Mouse (Mus musculus) neutrophil, adult 5-6 weeks (primary cell): ENCODE results near the gene Zdhhc17. TPM values are rescaled to one million over a fixed set of nuclear protein-coding genes. Genes with fewer than 3 reads are reported as not detected.
A peak's percentile ranks its signal among the peaks of the same experiment; 100 is the strongest.

ENCODE experiments used
- ATAC-seq: fragments of 151-379, 151-347 bp; 2 replicates; pipeline ENCODE4 v1.8.0; 2017; ENCODE audit warnings: mild to moderate bottlenecking, moderate TSS enrichment; ENCODE audit not compliant: insufficient number of reproducible peaks, poor library complexity, low FRiP score, severe bottlenecking; ENCODE audit errors: extremely low read depth
- total RNA-seq: library from RNA; stranded (forward); fragments of 200-1000 nt; gene quantifications from 2 replicates; pipeline ENCODE4 v1.2.3, GENCODE M21; 2017

Gene Zdhhc17
- total RNA-seq, 1 experiment from 2014 or later = 59.1 TPM

DNA sequence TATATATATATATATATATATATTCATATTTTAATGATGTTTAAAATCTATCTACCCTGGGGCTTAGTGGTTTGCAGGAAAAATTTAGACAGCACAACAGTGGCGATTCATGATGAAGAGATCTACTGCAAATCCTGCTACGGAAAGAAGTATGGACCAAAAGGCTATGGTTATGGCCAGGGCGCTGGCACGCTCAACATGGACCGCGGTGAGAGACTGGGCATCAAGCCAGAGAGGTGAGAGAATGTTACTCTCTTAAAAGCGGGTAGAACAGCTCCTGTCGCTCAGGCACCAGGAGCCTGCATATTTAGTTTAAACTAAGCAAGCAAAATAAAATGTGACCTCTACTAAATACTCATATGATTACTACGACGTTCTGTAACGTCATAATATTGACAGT is 74.9 kb downstream of the Zdhhc17 start:
- no peak for ATAC-seq

DNA sequence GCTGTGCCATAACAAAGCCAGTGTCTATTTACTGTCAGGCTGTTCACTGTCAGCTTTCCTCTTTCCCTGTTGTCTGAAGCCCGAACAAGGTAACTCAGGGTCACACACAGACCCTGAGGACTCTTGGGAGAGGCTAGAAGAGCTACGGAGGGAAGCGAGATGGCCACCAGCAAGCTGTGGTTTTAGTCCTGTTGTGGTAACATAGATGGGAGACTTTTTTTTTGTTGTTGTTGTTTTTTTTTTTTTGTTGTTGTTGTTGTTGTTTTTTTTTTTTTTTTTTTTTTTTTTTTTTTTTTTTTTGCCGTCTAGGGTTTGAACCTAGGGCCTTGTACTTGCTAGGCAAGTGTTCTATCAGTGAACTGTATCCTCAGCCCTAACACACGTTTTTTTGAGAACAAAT is 76.4 kb downstream of the Zdhhc17 start:
- no peak for ATAC-seq

DNA sequence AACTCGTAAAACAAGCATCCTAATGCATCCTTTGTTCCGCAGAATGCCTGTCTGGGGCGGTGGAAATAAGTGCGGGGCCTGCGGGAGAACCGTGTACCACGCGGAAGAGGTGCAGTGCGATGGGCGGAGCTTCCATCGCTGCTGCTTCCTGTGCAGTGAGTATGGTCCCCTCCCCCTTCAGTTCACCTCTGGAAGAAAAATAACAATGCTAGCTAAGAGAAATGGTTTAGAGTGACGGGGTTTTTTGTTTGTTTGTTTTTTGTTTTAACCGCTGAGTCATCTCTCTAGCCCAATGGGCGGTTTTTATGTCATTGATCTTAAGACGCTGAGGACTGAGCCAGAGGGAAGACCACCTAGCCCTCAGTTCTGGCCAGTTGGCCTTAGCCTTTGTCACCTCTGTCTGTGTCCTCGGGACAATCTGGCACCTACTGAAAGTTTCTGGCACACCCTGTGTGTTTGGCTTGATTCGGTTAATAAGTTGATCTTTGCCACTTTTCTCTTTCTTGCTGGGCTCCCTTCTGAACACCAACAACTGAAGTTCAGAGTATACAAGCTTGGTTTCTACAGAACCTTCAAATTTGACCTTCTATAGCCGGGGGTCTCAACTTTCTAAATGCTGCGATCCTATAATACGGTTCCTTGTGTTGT is 77.9 kb downstream of the Zdhhc17 start:
- peak; percentile 88 for ATAC-seq

DNA sequence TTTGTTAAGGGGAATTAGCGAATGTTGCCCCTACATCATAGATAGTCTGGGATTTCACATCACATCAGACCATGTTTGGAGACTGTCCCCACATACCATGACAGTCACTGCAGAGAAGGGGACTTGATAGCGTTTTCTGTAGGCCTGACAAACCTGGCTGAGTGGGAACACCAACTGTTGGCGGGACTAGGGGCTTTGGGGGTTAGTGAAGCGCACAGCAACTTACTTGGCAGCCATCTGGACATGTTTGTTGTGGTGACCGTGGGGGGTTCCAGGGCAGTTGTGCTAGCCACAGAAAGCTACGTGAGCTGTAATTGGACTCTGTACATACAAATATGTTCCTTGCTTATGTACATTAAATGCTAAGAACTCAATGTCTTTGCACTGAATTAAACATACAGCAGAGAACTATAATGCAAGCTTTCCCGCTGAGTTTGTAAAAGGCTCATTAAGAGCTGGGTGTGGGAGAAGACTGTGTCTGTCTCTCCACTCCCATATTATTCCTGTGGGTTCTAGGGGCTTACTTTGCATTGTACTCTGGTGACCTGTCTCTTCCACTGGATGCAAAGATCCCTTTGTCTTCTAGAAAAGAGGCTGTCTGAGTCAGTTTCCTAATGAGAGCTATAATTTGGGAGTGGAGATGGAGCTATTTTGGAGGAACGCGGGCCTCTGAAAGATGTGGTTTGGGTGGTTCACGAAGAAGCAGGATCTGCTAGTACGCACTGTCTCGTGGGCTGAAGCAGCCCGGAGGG is 78.6 kb downstream of the Zdhhc17 start:
- no peak for ATAC-seq

DNA sequence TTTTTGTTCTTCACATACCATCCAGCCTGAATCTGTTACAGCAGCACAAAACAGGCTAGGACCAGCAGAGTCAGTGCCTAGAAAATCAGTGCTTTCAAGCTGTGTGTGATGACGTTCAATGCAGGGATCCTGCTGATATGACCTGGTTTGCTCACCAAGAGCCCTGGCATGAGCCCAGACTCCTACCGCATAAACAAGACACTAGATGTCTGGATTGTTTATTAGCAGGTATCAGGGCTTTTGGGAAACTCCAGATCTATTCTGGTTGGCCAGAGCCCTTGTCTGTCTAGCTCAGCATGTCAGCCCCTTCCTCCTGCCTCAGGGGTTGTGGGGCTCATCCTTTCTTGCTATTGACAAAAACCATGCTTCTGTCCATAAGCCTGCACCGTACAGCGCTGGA is 80.2 kb downstream of the Zdhhc17 start:
- ATAC-seq = no peak

DNA sequence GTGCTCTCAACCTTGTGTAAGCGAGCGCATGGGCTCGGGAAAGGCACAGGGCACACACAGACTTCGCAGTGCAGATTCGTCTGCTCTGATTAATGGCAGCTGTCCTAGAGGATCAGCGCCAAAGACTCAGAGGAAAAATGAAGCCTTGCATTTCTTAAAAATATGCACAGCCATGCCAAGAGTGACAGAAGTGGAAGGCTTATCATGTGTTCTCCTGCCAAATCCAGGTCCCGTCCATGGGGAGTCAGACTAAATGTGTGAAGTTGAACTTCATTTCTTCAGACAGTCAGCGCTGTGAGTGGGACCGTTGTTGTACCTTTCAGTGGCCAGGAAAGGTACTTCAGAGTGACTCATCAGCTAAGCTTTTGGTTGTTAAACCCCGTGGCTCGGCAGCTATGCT is 82.4 kb downstream of the Zdhhc17 start:
- no peak for ATAC-seq

DNA sequence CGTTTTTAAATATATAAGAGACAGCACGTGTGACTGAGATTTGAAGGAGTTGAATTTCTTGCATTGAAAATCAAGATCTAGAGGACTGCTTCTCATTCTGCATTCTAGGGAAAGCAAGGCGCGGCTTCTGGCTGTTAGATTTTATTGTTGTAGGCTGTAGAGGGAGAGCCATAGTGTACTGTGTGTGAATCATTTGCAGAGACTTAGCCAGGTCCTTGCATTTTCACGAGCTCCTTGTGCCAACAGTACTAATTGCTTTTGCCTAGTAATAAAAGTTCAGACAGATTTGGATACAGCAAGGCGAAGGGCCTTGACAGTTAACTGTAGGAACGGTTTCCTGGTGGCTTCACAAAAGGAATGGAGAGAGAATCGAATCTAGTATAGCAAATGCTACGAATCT is 87.3 kb downstream of the Zdhhc17 start:
- no peak for ATAC-seq

DNA sequence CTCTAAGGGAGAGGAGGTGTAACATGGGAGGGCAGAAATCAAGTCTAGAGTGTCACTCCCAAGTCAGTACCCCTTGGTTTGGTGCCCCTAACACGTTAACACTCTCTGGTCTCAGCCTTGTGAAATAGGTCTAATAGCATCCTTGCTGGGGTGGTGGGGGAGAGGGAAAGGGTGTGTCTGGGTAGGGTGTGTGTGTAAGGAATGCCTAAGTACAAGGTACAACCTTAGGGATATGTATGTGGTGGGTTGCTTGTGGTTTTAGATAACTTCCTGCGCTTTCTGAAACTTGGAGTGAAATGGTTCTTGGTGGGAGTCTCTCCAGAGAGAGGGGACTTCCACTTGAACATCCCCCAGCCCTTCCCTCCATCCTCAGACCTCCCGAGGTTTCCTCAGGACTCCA is 88.0 kb downstream of the Zdhhc17 start:
- no peak for ATAC-seq

DNA sequence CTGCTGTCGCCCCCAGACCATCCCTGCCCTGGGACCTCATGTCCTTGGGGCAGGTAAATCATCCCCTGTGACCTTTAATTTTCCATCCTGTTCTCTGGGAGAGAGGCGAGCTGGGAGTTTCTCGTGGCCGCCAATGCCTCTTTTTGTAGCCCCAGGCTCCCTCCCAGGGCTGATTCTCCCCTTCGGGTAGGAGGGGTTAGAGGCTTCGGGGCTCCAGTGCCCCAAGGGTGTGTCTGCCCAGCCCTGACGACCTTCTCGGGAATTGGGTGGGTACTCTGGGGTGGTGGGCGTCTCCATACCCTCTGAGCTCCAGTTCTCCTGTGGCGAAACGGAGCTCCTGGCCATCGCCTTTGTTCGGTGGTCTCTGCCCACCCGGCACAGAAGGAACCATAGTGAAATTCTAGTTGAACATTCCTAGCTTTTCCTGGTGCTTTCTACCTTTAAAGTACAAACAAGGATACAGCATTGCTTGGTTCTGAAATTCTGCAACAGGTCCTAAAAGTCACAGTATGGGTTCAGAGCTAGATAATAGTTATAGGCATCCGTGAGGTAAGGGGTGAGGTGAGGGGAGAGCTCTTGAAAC is 89.5 kb downstream of the Zdhhc17 start:
- ATAC-seq = no peak

DNA sequence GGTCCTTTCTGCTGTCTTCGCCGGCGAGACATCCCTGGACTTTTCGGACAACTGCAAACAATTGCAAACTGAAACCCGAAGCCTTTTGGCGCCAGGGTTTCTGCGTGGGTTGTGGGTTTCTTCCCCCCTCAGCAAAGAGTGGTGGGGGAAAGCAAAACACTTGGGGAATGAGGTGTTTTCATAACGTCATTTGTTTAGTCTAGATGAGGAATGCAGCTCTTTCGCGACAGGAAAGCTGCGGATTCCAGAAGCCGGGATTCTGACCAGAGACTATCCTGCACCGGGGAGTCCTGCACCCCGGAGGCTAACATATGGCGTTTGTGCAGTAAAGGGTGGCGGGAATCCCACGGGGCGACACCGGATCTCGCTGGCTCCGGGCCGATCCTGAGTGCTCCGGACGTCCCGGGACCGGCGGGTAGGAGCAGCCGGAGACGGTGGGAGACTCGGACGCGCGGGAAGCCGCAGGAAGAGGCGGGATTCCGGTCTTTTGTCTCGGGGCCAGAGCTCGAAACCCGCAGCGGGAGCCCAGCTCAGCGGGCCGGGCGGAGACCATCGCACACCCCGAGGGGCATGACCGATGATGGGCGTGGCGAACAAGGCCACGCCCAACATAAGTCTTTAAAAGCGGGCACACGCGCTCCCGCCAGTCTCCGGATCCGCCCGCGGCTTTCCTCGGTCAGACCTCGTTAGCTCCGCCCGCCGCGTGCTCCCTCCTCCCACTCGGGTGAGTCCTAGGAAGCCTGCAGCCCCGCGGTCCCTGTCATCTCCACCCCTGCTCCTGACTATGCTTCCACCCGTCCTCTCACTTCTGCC is 90.2 kb downstream of the Zdhhc17 start, which contains the start of gene Csrp2:
Gene Csrp2 (plus strand): TSS at position 259 of the 813 bp plus-strand sequence.
- peak; percentile 80 for ATAC-seq

DNA sequence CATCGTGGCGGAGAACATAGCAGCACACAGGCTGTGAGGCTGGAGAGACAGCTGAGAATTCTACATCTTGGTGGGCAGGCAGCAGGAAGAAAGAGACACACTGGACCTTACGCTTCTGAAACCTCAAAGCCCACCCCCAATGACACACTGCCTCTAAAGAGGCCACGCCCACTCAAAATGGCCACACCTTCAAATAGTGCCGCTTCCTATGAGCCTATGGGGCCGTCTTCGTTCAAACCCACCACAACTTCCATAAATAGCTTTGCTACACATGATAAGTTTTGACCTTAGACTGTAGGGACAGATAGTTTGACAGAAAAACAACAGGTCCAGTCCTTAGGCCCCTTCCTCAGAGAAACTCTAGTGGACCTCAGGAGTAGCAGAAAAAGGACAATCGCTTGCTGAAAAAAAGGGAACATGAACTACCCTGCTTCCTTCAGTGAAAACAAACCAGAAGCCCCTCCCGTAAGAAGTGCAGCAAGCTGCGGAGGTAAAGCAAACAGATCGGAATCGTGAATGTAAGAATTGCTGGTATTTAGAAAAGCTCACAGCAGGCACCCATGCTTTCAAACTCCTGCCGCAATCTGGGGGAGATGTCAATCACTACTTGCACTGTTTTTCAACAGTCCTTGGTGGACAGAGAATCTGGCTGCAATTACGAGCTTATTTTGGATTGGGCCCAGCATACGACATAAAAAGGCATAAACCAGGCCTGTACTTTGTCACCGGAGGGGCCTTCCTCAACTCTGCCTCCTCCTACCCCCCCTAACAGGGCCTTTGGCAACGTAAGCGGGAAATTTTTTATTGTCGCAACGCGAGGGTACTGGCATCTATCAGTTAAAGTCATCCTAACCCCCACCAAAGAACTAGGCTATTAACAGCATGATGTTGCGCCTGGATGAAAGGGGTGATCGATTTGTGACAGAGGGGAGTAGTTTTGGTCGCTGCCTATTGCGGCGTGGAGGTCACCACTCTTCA is 91.2 kb downstream of the Zdhhc17 start:
- peak; percentile 34 for ATAC-seq

DNA sequence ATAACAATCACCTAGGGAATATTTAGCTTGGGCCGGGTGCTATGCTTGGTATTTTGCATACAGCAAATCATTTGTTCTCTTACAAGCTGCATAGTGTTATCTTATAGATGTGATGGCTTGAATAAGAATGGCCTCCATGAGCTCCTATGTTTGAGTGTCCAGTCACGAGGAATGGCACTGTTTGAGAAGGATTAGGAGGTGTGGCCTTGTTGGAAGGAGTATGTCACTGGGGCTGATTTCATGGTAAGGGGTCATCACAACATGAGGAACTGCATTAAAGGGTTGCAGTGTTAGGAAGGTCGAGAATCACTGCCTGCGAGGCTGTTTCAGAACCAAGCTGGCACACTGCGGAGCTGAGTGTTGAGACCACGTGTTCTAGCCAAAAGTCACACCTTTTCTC is 92.4 kb downstream of the Zdhhc17 start:
- no peak for ATAC-seq

DNA sequence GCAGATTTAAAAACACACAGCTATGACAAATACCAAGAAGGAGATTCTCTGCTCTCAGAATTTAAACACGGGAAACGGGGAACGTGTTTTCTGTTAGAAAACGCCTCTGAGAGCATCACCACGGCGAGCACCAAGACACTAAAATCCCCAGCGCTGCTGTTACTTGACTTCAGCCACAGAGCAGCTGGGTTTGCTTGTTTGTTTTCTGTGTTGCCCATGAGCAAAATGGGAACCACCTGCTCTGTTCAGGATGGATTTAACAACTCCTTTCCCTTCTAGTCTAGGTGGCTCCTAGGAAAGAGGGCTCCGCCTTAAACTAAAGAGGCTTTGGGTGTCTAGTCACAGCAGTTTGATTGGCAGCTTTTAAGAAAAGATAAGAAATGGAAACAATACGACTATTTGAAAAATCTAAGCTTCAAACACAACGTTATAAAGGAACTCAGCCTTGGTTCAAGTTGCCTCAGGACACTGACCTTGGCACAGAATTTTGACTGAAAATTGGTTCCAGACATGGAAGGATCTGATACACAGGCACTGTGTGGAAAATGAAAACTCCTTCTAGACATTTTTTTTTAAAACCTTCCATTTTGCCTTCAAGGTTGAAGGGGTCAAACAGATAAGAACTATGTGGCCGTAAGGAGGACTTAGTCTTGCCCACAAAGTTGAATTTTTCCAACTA is 93.1 kb downstream of the Zdhhc17 start:
- no peak for ATAC-seq

DNA sequence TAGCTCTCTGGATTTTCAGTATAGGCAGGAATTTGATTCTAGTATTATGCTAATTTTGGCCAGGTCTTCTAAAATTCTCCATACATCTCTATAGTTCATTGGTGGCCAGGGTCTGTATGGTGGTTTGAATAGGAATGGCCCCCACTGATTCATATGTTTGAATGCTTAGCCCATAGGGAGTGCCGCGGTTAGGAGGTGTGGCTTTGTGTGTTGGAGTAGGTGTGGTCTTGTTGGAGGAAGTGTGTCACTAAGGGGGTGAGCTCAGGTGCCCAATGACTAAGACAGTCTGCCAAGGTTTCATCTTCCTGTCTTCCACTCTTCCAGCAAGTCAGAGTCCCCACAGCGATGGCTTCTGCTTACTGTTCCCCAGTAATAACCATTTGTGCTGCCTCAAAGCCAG is 106.1 kb downstream of the Zdhhc17 start:
- ATAC-seq = no peak

DNA sequence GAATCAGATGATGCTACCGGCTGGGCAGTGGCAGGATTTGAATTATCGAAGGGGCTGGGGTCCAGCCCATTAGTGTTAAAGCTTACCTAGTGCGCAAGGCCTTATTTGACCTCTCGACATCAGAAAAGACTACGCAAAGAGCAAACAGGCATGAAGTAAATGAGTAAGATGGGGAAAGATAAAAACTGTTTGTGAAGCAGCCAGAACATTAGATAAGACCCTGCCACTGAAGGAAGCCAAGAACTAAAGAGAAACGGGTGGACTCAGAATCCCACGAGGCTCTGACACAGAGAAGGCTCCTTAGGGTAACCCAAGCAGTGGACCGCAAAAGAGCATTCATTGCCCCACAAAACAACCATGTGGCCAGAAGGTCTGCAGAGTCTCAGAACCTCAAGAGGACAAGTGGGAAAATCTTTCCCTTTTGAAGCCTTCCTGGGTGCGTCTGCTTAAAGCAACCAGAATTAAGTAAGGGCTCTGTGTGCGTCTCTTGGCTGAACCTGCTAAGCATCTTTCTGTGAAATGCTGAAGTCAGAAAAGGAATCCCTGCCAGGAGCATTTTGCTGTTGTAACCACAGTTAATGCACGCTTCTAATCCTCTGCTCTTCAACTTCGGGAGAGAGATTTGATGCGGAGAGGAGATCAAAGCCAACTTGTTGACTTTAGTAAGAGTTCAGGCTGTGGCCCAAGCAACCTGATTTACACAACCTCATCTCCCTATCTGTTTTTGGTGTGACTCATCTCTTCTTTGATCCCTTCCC is 110.0 kb downstream of the Zdhhc17 start:
- no peak for ATAC-seq
